Mouse (Mus musculus) MN1 (cell line): ENCODE measurements around the gene Gm4792.

Experiments
- DNase-seq: peaks from one replicate; pipeline ENCODE4 v3.0.0-alpha.2; 2016; ENCODE audit warnings: low spot score

Gene Gm4792

DNA sequence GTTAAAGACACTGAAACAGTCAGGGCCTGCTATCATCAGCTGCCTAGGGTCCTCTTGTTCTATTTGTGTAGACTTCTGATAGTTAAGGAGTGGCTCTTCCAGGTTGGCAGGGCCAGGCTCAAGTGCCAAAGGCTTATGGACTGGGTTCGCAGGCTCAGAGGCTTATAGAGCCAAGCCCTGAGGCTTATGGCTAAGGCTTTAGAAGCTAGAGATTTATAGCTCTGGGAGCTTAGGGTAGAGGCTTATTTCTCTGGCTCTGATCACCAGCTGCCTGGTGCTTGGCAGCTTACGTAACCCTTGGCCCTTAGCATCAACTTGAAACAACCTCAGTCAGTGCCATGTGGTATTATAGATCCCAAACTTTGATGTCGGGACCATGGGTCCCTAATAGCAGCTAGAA is at the start of gene Gm4792:
Gm4792 (minus strand) TSS at position 233 of the 400 bp plus-strand sequence.
- no peak for DNase-seq

DNA sequence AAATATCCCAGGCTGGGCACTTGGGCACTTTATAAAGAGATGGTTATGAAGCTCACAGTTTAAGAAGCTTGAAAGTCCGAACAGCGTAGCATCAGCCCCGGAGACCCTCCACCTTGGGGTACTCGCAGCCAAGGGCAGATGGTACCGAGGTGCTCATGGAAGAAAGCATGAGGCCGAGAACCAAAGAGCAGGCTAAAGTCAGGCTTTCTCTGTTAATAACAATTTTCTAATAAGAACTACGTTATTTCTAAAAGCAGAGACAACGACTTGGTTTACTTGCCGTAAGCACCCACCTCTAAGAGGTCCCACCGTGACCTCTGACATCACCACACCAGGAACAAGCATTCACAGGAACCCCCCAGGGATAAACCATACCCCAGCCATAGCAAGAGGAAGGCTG is 49.5 kb upstream of the Gm4792 start:
- DNase-seq: no peak

DNA sequence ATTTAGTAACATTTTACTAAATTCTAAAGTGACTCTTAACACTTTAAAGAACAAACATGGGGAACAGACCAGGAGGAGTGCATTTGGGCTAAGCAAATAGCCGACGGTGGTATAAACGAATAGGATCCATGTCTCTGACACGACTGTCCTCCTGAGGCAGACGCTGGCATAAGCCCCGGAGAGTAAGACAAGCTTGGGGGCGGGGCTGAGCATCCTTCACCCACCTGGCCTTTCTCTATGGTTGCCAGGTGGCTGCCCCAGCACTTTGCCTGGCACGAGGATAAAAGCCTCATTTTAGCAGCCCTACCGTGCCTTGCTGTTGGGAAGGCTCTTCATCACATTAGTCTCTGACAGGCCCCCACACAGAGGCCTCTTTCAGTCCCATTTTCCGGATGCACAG is 48.8 kb upstream of the Gm4792 start:
- DNase-seq: no peak

DNA sequence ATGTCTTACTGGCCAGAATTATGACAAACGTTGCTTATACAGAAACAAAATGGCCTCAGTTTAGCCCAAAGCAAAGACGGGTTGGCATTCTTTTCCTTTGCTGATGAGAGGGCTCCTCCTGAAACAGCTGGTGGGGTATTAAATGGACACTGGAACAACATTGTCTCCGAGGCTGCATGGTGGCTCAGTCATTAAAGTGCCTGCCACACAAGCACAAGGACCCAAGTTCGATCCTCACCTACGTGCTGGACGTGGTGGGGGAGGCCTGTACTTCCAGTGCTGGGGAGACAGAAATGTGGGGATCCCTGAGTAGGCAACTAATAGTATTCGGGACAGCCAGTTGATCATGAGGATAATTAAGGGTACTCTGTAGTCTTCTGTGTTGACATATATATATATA is 48.1 kb upstream of the Gm4792 start:
- no peak for DNase-seq

DNA sequence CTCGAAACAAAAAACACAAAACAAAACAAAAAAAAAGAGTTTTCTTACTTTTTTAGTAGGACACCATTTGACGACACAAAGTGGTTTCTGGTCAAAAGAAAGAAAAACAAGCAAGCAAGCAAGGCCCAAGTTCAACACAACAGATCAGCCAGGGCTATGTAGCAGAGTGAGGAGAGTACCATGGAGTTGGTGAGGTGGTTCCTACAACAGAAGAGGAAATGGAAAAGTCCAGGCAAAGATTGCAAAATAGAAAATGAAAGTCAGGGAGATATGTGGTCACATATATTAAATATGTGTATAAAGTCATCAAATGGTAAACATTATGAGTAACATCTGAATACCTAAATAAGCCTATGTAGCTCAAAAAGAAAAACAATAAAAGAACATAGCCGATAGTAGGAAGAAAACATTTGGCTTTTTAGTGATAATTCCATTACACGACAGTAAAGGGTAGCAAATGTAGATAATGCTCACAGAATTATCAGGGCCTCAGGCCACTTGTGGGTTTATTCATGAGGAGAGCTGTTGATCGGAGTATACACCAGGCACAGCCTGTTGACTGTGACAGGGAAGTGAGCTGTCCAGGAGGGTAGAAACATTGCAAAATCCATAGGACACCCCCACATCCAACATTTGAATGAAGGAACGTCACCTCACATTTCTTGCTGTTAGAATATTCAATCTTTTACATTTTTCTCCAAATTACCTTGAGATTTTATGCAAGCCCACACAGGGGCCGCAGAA is 47.2 kb upstream of the Gm4792 start:
- no peak for DNase-seq

DNA sequence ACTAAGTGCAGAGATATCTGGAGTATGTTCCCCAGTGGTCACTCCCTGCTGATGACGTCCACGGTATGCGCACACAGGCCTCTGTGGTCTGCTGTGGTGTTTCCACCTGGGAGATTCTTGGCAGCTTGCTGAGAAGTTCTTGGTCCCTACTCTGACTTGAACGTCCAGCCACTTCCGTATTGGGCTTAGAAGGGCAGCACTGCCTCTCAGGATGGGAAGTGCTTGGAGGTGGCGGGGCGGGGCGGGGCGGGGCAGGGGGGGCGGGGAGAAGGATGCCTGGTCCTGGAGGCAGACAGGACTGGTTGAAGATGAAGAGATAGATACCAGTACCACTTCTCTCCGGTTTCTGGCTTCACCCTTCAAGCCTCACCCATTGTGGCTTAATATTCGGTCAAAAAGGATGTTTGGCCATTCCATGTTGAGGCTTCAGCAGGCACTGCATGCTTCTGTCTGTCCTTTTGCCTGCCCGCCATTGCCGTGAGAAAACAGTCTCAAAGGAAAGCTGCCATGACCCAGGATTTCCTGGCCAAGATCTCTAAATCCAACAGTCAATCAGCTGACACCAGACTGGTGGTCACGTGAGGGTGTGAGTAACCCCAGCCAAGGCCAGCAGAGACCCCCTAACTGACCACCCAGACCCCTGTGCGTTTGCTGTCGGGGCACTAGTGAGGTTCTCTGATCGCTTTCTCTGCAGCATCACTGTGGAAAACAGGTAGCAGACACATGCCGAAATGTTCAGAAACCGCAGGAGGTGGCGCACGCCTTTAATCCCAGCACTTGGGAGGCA is 46.3 kb upstream of the Gm4792 start:
- DNase-seq: no peak

DNA sequence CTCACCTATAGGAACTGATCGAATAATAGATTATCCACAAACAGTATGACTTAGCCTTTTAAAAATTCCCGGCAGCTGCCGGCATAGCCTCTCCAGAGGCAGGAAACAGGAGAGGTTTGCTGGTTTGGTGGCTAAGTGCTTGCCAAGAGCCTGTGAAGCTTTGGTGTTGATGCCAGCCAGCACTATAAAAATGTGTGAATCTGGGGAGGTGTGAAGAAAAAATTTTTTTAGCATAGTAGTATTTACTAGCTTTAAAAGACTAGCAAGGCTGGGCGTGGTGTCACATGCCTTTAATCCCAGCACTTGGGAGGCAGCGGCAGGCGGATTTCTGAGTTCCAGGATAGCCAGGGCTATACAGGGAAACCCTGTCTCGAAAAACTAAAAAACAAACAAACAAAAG is 45.1 kb upstream of the Gm4792 start:
- DNase-seq: no peak

DNA sequence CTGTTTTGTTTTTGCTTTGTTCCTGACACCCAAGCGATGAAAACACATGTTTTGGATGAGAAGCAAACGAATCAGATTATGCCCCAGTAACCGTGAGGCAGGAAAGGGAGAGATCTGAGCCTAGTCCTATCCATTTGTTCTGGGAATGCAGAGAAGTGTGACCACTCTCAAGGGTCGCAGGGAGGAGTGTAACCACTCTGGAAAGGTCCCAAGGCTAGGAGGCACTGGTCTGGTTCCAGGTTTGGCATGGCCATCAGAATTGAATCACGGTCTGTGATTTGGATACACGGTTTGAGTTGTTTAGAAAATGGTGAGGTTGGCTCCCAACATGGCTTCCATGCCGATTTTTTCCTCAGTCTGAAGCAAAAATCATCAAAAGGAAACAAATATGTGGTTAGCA is 43.8 kb upstream of the Gm4792 start:
- DNase-seq: no peak

DNA sequence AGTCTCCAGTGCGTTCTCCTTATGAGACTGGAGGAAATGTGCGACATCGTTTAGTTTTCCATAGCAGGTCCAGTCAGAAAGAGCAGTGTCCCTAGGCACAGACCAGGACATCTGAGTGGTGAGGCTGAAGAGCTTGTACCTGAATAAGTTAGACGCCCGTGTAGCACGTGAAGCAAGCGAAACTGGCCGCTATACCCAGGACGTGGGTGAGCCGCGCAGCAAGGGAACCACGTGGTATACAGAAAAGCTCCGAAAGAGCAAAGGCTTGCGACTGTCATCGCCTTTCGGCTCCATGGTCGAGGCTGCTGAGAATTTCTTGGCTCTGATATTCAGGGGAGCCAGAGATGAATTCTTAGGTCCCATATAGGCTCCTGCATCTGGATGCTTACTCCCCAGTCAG is 43.0 kb upstream of the Gm4792 start:
- no peak for DNase-seq

DNA sequence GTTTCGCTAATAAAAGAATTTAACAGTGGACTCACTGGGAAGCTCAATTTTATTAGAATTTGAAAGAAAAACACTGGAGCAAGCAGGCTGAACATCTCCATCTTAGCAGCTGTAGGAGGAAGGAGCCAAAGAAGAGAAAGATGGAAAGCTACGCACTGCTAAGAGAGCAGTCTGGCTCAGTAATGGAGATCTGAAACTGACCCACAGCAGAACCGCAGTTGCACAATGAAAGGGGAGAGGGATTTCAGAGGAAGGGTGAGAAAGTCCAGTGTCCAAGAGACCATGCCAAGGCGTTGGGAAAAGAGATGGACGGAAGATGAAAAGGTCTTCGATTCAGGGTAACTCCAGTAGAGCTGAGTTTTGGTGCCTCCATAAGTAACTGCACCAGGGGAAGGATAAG is 37.6 kb upstream of the Gm4792 start:
- DNase-seq: no peak

DNA sequence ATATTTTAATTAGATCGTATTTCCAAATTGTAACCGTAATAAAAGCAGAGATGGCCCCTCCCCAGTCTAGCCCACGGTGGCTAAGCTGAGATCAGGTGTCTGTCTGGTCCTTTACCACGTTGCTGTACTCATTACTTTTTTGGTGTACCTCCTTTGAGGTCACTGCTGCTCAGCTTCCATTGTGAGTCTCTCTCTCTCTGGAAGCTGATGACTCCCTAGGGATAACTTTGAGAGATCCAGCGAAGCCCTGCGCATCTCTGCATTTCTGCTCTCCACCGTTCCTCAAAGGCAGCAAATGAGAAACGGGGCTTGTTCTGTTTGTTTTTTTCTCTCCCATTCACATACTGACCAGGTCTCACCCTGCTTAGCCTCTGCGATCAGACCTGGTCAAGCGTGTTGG is 36.5 kb upstream of the Gm4792 start:
- no peak for DNase-seq

DNA sequence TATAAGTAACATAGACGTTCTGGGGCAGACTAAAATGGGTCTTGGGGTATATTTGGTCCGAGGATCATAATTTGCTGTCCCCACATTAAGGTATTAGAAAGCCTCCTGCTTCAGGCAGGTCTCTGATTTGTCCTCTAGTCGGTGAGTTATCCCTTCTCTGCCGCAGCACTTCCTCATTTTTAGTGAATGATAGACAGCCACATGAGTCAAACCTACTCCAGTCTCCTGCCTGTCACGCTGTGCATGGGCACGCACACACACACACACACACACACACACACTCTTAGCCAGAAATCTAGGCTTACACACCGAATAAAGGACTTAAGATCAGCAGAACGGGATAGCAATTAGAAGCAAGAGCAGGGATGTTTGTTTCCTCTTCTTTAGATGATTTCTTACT is 34.8 kb upstream of the Gm4792 start:
- no peak for DNase-seq

DNA sequence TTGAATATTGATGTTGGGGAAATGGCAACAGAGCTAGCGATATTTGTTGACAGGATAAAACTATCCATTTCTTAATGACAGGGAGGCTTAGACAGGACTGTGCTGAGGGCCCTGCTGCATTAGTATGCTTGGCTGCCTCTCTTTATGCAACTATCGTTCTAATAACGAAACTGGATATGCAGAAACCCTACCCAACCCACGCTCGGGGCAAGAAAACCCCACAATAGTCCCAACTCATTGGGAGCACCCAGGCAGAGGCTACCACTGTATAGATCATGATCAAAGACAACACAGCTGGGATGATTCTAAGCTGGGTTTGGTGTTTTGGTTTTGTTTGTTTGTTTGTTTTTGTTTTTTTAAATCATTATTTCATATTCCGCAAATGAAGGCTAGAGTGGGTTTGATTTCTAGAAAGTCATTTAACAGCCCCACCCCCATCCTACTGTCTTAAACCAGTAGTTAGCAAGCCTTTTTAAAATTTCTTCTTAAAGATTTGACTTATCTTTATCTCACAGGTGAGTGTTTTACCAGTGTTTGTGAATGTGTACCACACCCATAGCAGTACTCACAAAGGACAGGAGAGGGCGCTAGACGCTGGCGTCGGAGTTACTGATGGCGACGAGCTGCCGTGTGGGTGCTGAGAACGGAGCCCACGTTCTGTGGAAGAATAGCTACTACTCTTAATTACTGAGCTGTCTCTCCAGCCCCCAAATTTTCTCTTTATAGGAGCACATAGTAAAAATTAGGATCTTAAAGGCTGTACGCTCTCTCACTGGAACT is 34.0 kb upstream of the Gm4792 start:
- no peak for DNase-seq

DNA sequence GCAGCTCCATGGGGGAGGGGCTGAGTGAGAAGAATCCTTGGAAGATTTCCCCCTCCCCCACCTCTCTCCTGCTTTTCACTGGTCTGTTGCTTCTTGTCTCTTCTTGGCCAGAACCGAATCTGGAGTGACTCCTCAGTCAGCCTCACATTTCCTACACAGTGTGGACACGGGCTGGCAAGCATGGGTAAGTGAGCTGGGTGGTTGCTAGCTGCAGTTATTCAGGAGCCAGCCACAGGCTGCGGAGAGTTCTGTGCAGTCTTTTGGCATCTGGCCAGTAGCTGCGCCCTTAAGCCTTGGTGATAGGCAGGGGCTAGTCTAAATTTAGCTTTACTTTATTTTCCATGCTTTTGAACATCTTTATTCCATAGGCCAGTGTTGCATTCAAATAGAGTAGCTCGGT is 31.5 kb upstream of the Gm4792 start:
- DNase-seq: peak; percentile 64

DNA sequence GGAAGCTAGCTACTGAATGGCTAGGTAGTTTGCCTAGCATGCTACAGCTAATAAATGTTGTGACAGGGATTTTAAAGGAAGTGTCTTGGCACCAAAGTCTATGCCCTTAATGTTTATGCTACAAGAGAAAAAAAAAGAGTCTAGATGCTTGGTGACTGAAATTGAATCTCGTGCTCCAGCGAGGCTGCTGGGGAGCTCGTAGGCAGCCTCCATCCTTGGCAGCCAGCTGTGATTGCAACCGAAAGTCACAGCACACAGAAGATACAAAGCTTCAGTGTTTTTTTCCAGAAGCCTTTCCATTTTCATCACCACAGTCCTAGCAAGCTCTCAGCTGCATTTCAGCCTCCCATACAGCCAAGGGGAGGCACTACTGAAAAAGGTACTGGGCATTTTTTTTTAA is 20.1 kb upstream of the Gm4792 start:
- no peak for DNase-seq

DNA sequence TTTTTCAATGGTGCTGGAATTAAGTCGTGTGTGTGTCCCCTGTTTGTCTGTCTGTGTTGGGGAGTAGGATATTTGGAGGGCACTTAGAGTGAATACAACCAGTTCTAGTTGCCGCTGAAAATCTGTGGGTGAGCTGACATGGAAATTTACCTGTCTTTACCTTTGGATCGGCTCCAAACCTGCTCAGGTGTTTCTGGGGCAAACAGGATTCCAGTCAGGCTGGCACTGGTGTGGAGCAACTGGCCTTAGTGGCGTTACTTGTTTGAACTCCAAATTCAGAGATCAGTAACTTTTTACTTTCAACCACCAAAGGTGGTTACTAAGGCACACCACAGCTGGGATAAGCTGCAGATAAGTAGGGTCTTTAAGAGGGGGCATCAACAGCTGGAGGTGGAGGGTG is 14.6 kb upstream of the Gm4792 start:
- no peak for DNase-seq

DNA sequence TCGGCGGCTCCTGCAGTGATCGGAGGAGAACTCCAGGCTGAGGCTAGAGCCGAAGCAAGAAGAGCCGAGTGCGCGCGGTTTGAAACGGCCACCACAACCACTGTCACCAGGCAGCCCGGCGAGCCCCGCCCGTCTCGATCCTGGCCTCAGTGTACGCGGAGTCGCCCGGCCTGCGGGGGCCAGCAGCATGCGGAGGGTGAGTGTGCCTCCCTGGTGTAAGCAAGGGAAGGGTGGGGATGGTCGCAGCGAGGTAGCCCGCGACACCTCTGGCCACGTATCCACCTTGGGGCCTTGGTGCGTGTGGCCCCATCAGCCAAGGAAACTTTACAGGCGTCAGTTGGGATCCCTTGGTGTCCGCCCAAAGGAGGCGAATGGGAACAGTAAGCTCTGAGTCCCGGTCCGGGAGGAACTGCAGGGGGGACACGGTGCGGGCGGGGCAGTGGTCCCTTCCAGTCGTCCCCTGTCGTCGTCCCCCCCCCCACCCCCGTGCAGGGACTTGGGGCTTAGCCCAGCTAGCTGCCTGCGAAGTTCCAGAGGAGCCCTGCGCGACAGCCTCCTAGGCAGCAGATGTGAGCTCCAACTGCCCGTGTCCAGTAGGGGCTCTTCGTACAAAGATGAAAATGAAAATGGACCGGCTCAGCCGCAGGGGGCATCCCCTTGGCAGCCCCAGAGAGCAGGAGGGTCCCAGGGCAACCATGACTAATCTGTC is 13.7 kb upstream of the Gm4792 start:
- DNase-seq: peak; percentile 68

DNA sequence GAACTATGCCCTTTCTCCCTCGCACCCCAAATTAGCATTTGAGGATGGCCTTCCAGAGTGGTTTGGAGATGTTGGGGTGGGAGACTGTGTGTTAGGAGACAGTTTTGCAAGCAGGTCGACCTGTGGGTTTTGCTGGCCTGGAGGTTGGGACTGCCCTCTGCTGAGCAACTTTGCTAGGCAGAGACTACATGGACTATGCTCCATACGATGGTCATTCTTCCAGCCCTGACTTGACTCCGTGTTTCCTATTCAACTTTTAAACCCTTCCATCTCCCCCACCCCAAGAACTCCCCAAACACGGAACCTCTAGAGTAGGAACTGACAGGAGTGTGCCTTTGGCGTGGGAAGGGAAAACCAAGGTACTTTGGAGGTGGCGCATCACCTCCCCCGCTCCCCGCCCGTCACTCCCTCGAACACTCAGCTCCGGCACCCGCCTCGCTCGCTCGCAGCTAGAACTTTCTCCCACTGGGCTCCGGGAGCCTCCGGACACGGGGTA is 13.1 kb upstream of the Gm4792 start, which contains the start of gene Tmcc3:
Tmcc3 (plus strand) TSS at position 439 of the 496 bp plus-strand sequence.
- peak; percentile 67 for DNase-seq

DNA sequence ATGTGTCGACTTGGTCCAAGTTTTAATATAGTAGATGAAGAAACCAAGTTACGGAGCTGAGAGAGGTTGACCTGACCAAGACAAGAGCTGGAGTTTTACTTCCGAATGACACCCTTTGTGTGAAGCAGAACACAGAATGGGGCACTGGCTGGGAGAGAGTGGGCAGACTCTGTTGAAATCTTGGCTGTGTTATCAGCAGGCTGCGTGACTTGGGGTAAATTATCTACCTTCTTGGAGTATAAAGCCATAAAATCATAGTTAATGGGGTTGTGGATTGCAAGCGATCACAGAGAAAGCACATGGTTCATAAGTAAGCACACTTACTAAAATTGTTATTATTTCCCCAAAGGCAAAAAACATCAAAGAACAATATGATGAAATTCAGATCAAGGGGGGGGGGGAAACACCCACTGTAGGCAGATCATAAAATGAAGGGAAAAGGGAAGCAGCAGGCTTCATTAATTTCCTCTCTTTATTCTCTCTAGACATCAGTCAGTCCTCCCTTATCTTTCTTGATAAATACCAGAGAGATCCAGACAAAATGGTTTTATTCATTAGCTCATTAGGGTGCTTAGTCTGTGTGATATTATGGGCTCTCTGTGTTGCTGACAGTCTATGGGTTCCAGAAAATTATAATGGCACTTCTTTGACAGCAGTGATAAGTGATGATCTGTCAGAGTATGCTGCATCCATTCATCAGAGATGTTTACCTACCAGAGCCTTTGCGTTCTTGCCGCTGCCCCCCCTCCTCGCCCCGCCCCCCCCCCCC is 12.2 kb upstream of the Gm4792 start:
- peak; percentile 42 for DNase-seq

DNA sequence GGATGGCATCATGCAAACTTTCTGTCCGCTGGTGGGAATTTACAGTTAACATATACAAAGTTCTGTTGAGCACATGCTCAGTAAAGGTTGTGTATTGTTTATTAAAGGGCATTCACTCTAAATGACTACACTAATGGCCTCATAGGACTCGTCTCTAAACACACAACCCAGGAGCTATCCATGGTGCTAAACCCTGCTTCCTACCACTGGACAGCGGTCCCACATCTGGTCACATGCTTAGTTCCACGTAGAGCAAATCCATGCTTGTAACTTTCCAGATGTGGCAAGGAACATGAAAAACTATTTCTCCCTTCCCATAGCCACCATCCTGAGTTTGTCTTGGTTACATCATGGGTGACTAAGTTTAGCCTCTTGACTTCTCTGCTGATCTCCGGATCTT is 7.0 kb upstream of the Gm4792 start:
- no peak for DNase-seq

DNA sequence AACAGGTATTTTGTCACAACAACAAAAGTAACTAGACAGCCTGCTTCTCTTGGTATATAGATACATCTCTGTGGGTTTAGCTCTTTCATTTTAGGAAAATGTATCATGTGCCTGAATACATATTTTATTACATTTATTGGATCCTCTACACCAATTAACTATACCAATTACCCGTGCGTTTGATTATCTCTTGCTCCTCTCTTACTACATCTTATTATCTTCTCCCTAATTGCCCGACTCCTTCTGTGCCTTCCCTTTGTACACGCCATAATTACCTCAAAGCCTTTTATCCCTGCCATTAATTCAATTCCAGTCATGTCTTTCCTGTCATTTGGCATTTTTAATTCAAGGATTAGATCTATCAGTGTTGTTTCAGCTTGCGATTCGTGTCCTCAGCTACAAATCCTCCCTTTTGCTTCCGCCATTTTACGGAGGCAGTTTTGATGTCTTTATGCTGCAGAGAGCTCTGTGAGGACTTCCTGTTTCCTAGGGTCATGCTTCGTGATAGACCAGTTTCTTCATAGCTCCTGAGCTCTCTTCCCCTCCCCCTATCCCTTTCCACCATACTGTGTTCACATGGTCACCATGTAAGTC is 5.7 kb upstream of the Gm4792 start:
- peak; percentile 85 for DNase-seq
